13 mouse cellular contexts compared by ENCODE assay signal in genomic region chr1:176115604-176116003, GRCm38 (mm10).
DNase-seq lines count a peak whose midpoint lies in the region.
"Had no signal": no experiment of that assay in that cellular context is flagged by ENCODE, and none has a peak within 500 bp of the region (broad histone marks: within the 10 kb centered on the region; RNA-seq: fewer than 3 reads in every experiment).

No protein-coding gene starts in this region.

- DNase-seq in cerebellum, adult 18-20 months, result peak; percentile 29 to 38
- DNase-seq in cerebellum, adult 8-10 months, result no peak
- peak; percentile 59 for DNase-seq in brain, adult 2 months (ENCODE audit: low read depth, low spot score)
- peak; percentile 24 to 26 for DNase-seq in cerebellum, postnatal 10 days
- DNase-seq in adrenal gland, adult 8-10 months, result no peak
- no peak for DNase-seq in left cerebral cortex, adult 9 months (ENCODE audit: low spot score in 2 of 2)
- DNase-seq: adrenal gland, postnatal 14 days; B cell, adult 2 months; forebrain, postnatal 0 days; gastrocnemius, adult 2 months; gastrocnemius, postnatal 14 days; heart, adult 11 months; kidney, adult 2 months had no signal

Comparison
In these comparisons a context has a peak if more than half of its experiments do, and no peak if none do; other contexts are left out.
1. DNase-seq: peak in cerebellum, adult 18-20 months (2 of 2), brain, adult 2 months (single experiment) and cerebellum, postnatal 10 days (2 of 2); none in cerebellum, adult 8-10 months (single experiment), adrenal gland, adult 8-10 months (single experiment) and left cerebral cortex, adult 9 months (0 of 2).